Mouse (Mus musculus) liver, postnatal 0 days (tissue): ENCODE results near the gene Dusp10.

ENCODE experiments used
- CTCF ChIP-seq: sonication (generic); IDR thresholded peaks from 2 replicates; pipeline ENCODE4 v1.5.1; 2016; ENCODE audit warnings: antibody characterized with exemption, low read depth
- EP300 ChIP-seq: IDR thresholded peaks from 2 replicates; pipeline ENCODE4 v1.6.1; 2016; ENCODE audit warnings: antibody characterized with exemption, low read depth, mild to moderate bottlenecking

DNA sequence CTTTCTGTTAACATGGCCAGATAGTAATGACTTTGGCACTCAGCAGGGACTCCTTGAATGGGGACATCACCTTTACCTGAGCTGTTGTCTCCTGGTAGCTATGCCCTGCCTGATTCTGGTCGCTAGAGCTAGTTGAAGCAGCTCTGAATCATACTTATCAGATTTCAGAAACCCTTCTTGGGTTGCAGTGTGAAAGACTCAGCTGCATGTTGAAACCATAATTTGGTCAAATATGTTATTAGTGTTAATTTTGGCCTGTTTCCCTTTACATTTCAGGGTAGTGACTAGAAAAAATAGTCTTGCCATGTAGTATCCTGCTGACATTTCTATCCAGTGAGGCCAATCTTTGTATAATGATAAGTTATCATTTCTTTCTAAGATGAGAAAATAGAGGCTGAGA, 38.2 kb downstream of the Dusp10 start:
- TF ChIP-seq EP300 (no peak), CTCF (no peak)
